Mouse (Mus musculus) stomach, embryonic 14.5 days (tissue): ENCODE results near the gene Dad1. TPM values are rescaled to one million over a fixed set of nuclear protein-coding genes. Genes with fewer than 3 reads are reported as not detected.

Experiments
- ATAC-seq: fragments of 200-750 bp; cut with Nextera tagmentation; 2 replicates; pipeline ENCODE4 v1.8.0; 2017; ENCODE audit warnings: low read depth, moderate TSS enrichment; ENCODE audit not compliant: insufficient number of reproducible peaks, insufficient read depth, low FRiP score
- H3K27ac ChIP-seq: fragments of 300-500 bp; sonication (generic); 2 replicates; pipeline ENCODE4 v1.5.1; 2014; ENCODE audit warnings: mild to moderate bottlenecking, low read length, moderate library complexity, mixed read lengths
- H3K27me3 ChIP-seq: fragments of 300-500 bp; sonication (generic); 2 replicates; pipeline ENCODE4 v1.6.1; 2014; ENCODE audit warnings: low read length, control low read depth, mixed read lengths; ENCODE audit not compliant: control insufficient read depth, insufficient read depth
- H3K36me3 ChIP-seq: fragments of 300-500 bp; sonication (generic); 2 replicates; pipeline ENCODE4 v1.6.1; 2014; ENCODE audit warnings: mild to moderate bottlenecking, control low read depth, low read length, moderate library complexity, mixed read lengths; ENCODE audit not compliant: control insufficient read depth, insufficient read depth
- H3K4me1 ChIP-seq: fragments of 300-500 bp; sonication (generic); 2 replicates; pipeline ENCODE4 v1.6.1; 2014; ENCODE audit warnings: low read length, control low read depth, mixed read lengths; ENCODE audit not compliant: control insufficient read depth, insufficient read depth
- H3K4me2 ChIP-seq: fragments of 300-500 bp; sonication (generic); replicated peaks from 2 replicates; pipeline ENCODE4 v1.6.1; 2014; ENCODE audit warnings: low read depth, low read length, control low read depth
- H3K4me3 ChIP-seq: fragments of 300-500 bp; sonication (generic); 2 replicates; pipeline ENCODE4 v1.5.1; 2014; ENCODE audit warnings: low read depth, low read length, control low read depth
- H3K9ac ChIP-seq: fragments of 300-500 bp; sonication (generic); replicated peaks from 2 replicates; pipeline ENCODE4 v1.6.1; 2014; ENCODE audit warnings: low read depth, mild to moderate bottlenecking, control low read depth, low read length, moderate library complexity, mixed read lengths
- H3K9me3 ChIP-seq: fragments of 300-500 bp; sonication (generic); 2 replicates; pipeline ENCODE4 v1.6.1; 2016; ENCODE audit warnings: low read depth, low read length, control low read depth; ENCODE audit not compliant: control insufficient read depth
- WGBS: fragments of 180-500 bp; shearing (Covaris S2); extraction: QIAGEN DNeasy Blood & Tissue Kit; methylation state at CpG from one replicate; pipeline ENCODE4 v1.1.7; 2014; 5-methylcytosine and 5-hydroxymethylcytosine counted together
- polyA plus RNA-seq: library from polyadenylated mRNA; unstranded; fragments of >200 nt; fragmentation: Nextera tagmentation; extraction: Ambion mirVana; gene quantifications from 2 replicates; pipeline ENCODE4 v1.2.1, GENCODE M21; 2014

The Dad1 gene
- polyA plus RNA-seq, 1 experiment from 2014 or later = 406 TPM

GRCm38 (mm10) chr14:54259722-54260085 lies 5.8 kb upstream of the Dad1 start:
- Histone ChIP-seq H3K4me2 (peak overlapping the region; percentile 87), H3K4me3 (peak overlapping the region; percentile 61), H3K36me3 (0 out of 2 replicates have a peak, but pooled peaks cover 4% of the 10 kb centered on the region), H3K9me3 (no peaks in the 10 kb centered on the region), H3K27me3 (no peaks in the 10 kb centered on the region), H3K9ac (peak overlapping the region; percentile 67; the same call in 1 of the 2 replicates), H3K4me1 (peaks cover 9% of the 10 kb centered on the region), H3K27ac (no peak overlapping the region)
- ATAC-seq = no peak
- 20% methylated on average over 8 of the region's 8 CpGs for WGBS

- peak overlapping the region; percentile 61 for H3K4me3 ChIP-seq
- H3K9ac ChIP-seq = peak overlapping the region; percentile 67
- peak; percentile 94 for ATAC-seq
- H3K9me3 ChIP-seq = no peaks in the 10 kb centered on the region
- WGBS = under 1% methylated on average over 35 of the region's 35 CpGs
- peak overlapping the region; percentile 72; the same call in 1 of the 2 replicates for H3K27ac ChIP-seq
- peak overlapping the region; percentile 87 for H3K4me2 ChIP-seq
- peaks cover 9% of the 10 kb centered on the region for H3K4me1 ChIP-seq
- H3K36me3 ChIP-seq = 0 out of 2 replicates have a peak, but pooled peaks cover 4% of the 10 kb centered on the region
- H3K27me3 ChIP-seq = no peaks in the 10 kb centered on the region
Observed at GRCm38 (mm10) chr14:54259003-54259721, 5.3 kb upstream of the Dad1 start.

GRCm38 (mm10) chr14:54258131-54258670 lies 4.3 kb upstream of the Dad1 start:
- no peak overlapping the region for H3K27ac ChIP-seq
- no peak overlapping the region for H3K9ac ChIP-seq
- 59% methylated on average over 7 of the region's 7 CpGs for WGBS

GRCm38 (mm10) chr14:54254670-54255202 lies 832 bp upstream of the Dad1 start:
- 55% methylated on average over 12 of the region's 12 CpGs for WGBS
- H3K9me3 ChIP-seq = no peaks in the 10 kb centered on the region
- peak overlapping the region; percentile 80 for H3K4me3 ChIP-seq
- no peaks in the 10 kb centered on the region for H3K27me3 ChIP-seq
- H3K36me3 ChIP-seq = no peaks in the 10 kb centered on the region
- peak overlapping the region; percentile 41 for H3K9ac ChIP-seq
- peaks cover 30% of the 10 kb centered on the region for H3K4me1 ChIP-seq
- peak overlapping the region; percentile 54 for H3K4me2 ChIP-seq
- ATAC-seq = no peak
- H3K27ac ChIP-seq = no peak overlapping the region; the same call in 1 of the 2 replicates

More at GRCm38 (mm10) chr14:54258131-54258670, 4.3 kb upstream of the Dad1 start:
- Histone ChIP-seq H3K36me3 (no peaks in the 10 kb centered on the region), H3K9me3 (no peaks in the 10 kb centered on the region), H3K27me3 (no peaks in the 10 kb centered on the region), H3K4me1 (peaks cover 9% of the 10 kb centered on the region), H3K4me2 (peak overlapping the region; percentile 87; the same call in 1 of the 2 replicates), H3K4me3 (peak overlapping the region; percentile 61; the same call in 1 of the 2 replicates)
- no peak for ATAC-seq

GRCm38 (mm10) chr14:54250122-54250521 lies 3.8 kb downstream of the Dad1 start:
- Histone ChIP-seq H3K27me3 (no peaks in the 10 kb centered on the region), H3K36me3 (peaks cover 11% of the 10 kb centered on the region; the same call in 1 of the 2 replicates), H3K9ac (no peak overlapping the region), H3K4me2 (no peak overlapping the region), H3K9me3 (no peaks in the 10 kb centered on the region), H3K4me1 (peaks cover 37% of the 10 kb centered on the region), H3K27ac (0 out of 2 replicates have a peak overlapping the region, but pooled peaks have one; percentile 27), H3K4me3 (no peak overlapping the region)
- 43% methylated on average over 4 of the region's 4 CpGs for WGBS
- ATAC-seq = no peak

- H3K27ac ChIP-seq = no peak overlapping the region
- no peak overlapping the region for H3K4me2 ChIP-seq
Observed at GRCm38 (mm10) chr14:54249326-54249725, 4.6 kb downstream of the Dad1 start.

GRCm38 (mm10) chr14:54246232-54246631 lies 7.7 kb downstream of the Dad1 start:
- Histone ChIP-seq H3K27ac (no peak overlapping the region), H3K4me1 (peaks cover 22% of the 10 kb centered on the region; the same call in 1 of the 2 replicates), H3K27me3 (no peaks in the 10 kb centered on the region), H3K9me3 (no peaks in the 10 kb centered on the region), H3K36me3 (peaks cover 28% of the 10 kb centered on the region), H3K9ac (no peak overlapping the region), H3K4me2 (no peak overlapping the region), H3K4me3 (no peak overlapping the region)
- no peak for ATAC-seq
- WGBS = 89% methylated on average over 3 of the region's 3 CpGs

More at GRCm38 (mm10) chr14:54249326-54249725, 4.6 kb downstream of the Dad1 start:
- H3K4me3 ChIP-seq = no peak overlapping the region
- no peak for ATAC-seq
- peaks cover 11% of the 10 kb centered on the region for H3K36me3 ChIP-seq
- no peaks in the 10 kb centered on the region for H3K9me3 ChIP-seq
- no peaks in the 10 kb centered on the region for H3K27me3 ChIP-seq
- no peak overlapping the region for H3K9ac ChIP-seq
- 48% methylated on average over 9 of the region's 9 CpGs for WGBS
- H3K4me1 ChIP-seq = peaks cover 37% of the 10 kb centered on the region

GRCm38 (mm10) chr14:54244183-54244582 lies 9.7 kb downstream of the Dad1 start:
- peaks cover 32% of the 10 kb centered on the region for H3K36me3 ChIP-seq
- no peak for ATAC-seq
- H3K4me3 ChIP-seq = no peak overlapping the region
- WGBS = 46% methylated on average over 3 of the region's 3 CpGs
- peaks cover 5% of the 10 kb centered on the region; the same call in 1 of the 2 replicates for H3K4me1 ChIP-seq
- H3K4me2 ChIP-seq = no peak overlapping the region
- no peaks in the 10 kb centered on the region for H3K9me3 ChIP-seq
- no peak overlapping the region for H3K9ac ChIP-seq
- no peak overlapping the region for H3K27ac ChIP-seq
- H3K27me3 ChIP-seq = no peaks in the 10 kb centered on the region
